Mouse (Mus musculus): Measurements from ENCODE around the gene Zfpl1. TPM values are rescaled to one million over a fixed set of nuclear protein-coding genes. Genes with fewer than 3 reads are reported as not detected.
"Not testable (repeated sequence)": the region's sequence is repeated elsewhere in the genome, so short reads cannot be mapped to it uniquely, and the experiment has no call there.

Gene Zfpl1
- polyA plus RNA-seq (2016; fragmentation: Nextera tagmentation; extraction: Ambion mirVana): 74.3 and 85.4 TPM in 2 replicates

GRCm38 (mm10) chr19:6084478-6085248 is at the start of gene Zfpl1, which contains the start of gene Cdca5:
TSS of gene Zfpl1 (minus strand) at chr19:6084956.
TSS of gene Cdca5 (plus strand) at chr19:6084983.
- Histone ChIP-seq H3K4me1 (peaks cover 18% of the 10 kb centered on the region), H3K27ac (peak within 1 kb of the TSS; percentile 84), H3K9me3 (replicated peaks) (no peaks in the 10 kb centered on the region), H3K36me3 (peaks cover 76% of the 10 kb centered on the region), H3K4me3 (peak within 1 kb of the TSS; percentile 74), H3K27me3 (ENCODE audit: low read depth, poor library complexity, severe bottlenecking) (no peaks in the 10 kb centered on the region)
- WGBS: under 1% methylated on average over 58 of the region's 58 CpGs
- DNase-seq (ENCODE audit: low spot score): peak; percentile 98

GRCm38 (mm10) chr19:6133197-6133596 is 48.4 kb upstream of the Zfpl1 start:
- not testable (repeated sequence) for H3K4me1 ChIP-seq; DNase-seq (ENCODE audit: low spot score); H3K9me3 ChIP-seq (replicated peaks); H3K4me3 ChIP-seq; H3K27ac ChIP-seq; H3K27me3 ChIP-seq (ENCODE audit: low read depth, poor library complexity, severe bottlenecking)
- H3K36me3 ChIP-seq: peaks cover 45% of the 10 kb centered on the region
- 67% methylated on average over 1 of the region's 1 CpGs for WGBS

GRCm38 (mm10) chr19:6132171-6132827 is 47.5 kb upstream of the Zfpl1 start:
- H3K36me3 ChIP-seq: peaks cover 37% of the 10 kb centered on the region
- no peaks in the 10 kb centered on the region for H3K9me3 ChIP-seq (replicated peaks)
- H3K27me3 ChIP-seq (ENCODE audit: low read depth, poor library complexity, severe bottlenecking): no peaks in the 10 kb centered on the region
- DNase-seq (ENCODE audit: low spot score): no peak
- WGBS: 89% methylated on average over 7 of the region's 7 CpGs
- no peak overlapping the region for H3K27ac ChIP-seq
- H3K4me1 ChIP-seq: peaks cover 8% of the 10 kb centered on the region
- H3K4me3 ChIP-seq: no peak overlapping the region

GRCm38 (mm10) chr19:6130414-6131128 is 45.8 kb upstream of the Zfpl1 start:
- DNase-seq (ENCODE audit: low spot score); H3K4me3 ChIP-seq: not testable (repeated sequence)
- 80% methylated on average over 7 of the region's 7 CpGs for WGBS

GRCm38 (mm10) chr19:6127760-6128341 is 43.1 kb upstream of the Zfpl1 start, which contains the start of gene Snx15:
TSS of gene Snx15 (minus strand) at chr19:6128304.
- Histone ChIP-seq H3K4me3 (peak within 1 kb of the TSS; percentile 66), H3K27me3 (ENCODE audit: low read depth, poor library complexity, severe bottlenecking) (no peaks in the 10 kb centered on the region), H3K4me1 (peaks cover 10% of the 10 kb centered on the region; the same call in 1 of the 2 replicates), H3K9me3 (replicated peaks) (no peaks in the 10 kb centered on the region), H3K27ac (peak within 1 kb of the TSS; percentile 90), H3K36me3 (0 out of 2 replicates have a peak, but pooled peaks cover 3% of the 10 kb centered on the region)
- peak; percentile 92 for DNase-seq (ENCODE audit: low spot score)
- under 1% methylated on average over 32 of the region's 32 CpGs for WGBS

More at GRCm38 (mm10) chr19:6130414-6131128, 45.8 kb upstream of the Zfpl1 start:
- H3K27ac ChIP-seq; H3K4me1 ChIP-seq; H3K27me3 ChIP-seq (ENCODE audit: low read depth, poor library complexity, severe bottlenecking); H3K9me3 ChIP-seq (replicated peaks): not testable (repeated sequence)
- peaks cover 20% of the 10 kb centered on the region for H3K36me3 ChIP-seq

- H3K27me3 ChIP-seq (ENCODE audit: low read depth, poor library complexity, severe bottlenecking): no peaks in the 10 kb centered on the region
- no peak for DNase-seq (ENCODE audit: low spot score)
- peaks cover 11% of the 10 kb centered on the region for H3K4me1 ChIP-seq
- 74% methylated on average over 10 of the region's 10 CpGs for WGBS
- H3K9me3 ChIP-seq (replicated peaks): no peaks in the 10 kb centered on the region
- peak overlapping the region; percentile 90 for H3K27ac ChIP-seq
- H3K4me3 ChIP-seq: peak overlapping the region; percentile 66
- 0 out of 2 replicates have a peak, but pooled peaks cover 3% of the 10 kb centered on the region for H3K36me3 ChIP-seq
These were observed 42.2 kb upstream of the Zfpl1 start for GRCm38 (mm10) chr19:6126789-6127580.

- no peak overlapping the region for H3K27ac ChIP-seq
- H3K27me3 ChIP-seq (ENCODE audit: low read depth, poor library complexity, severe bottlenecking): no peaks in the 10 kb centered on the region
- peaks cover 18% of the 10 kb centered on the region for H3K4me1 ChIP-seq
- WGBS: 20% methylated on average over 4 of the region's 4 CpGs
- no peak overlapping the region for H3K4me3 ChIP-seq
- DNase-seq (ENCODE audit: low spot score): peak; percentile 45
- no peaks in the 10 kb centered on the region for H3K9me3 ChIP-seq (replicated peaks)
- H3K36me3 ChIP-seq: 0 out of 2 replicates have a peak, but pooled peaks cover 5% of the 10 kb centered on the region
These were observed 41.5 kb upstream of the Zfpl1 start for GRCm38 (mm10) chr19:6126289-6126688.

- H3K27me3 ChIP-seq (ENCODE audit: low read depth, poor library complexity, severe bottlenecking): no peaks in the 10 kb centered on the region
- H3K27ac ChIP-seq: no peak overlapping the region
- H3K36me3 ChIP-seq: 0 out of 2 replicates have a peak, but pooled peaks cover 8% of the 10 kb centered on the region
- DNase-seq (ENCODE audit: low spot score): no peak
- WGBS: 80% methylated on average over 2 of the region's 2 CpGs
- H3K9me3 ChIP-seq (replicated peaks): no peaks in the 10 kb centered on the region
- no peak overlapping the region for H3K4me3 ChIP-seq
- H3K4me1 ChIP-seq: peaks cover 20% of the 10 kb centered on the region
These were observed 40.1 kb upstream of the Zfpl1 start for GRCm38 (mm10) chr19:6124898-6125297.

- H3K9me3 ChIP-seq (replicated peaks): no peaks in the 10 kb centered on the region
- WGBS: 55% methylated on average over 8 of the region's 8 CpGs
- peaks cover 30% of the 10 kb centered on the region for H3K4me1 ChIP-seq
- H3K4me3 ChIP-seq: no peak overlapping the region
- no peaks in the 10 kb centered on the region for H3K27me3 ChIP-seq (ENCODE audit: low read depth, poor library complexity, severe bottlenecking)
- DNase-seq (ENCODE audit: low spot score): no peak
- 0 out of 2 replicates have a peak, but pooled peaks cover 8% of the 10 kb centered on the region for H3K36me3 ChIP-seq
- no peak overlapping the region; the same call in 1 of the 2 replicates for H3K27ac ChIP-seq
These were observed 38.6 kb upstream of the Zfpl1 start for GRCm38 (mm10) chr19:6123330-6123729.

- H3K4me1 ChIP-seq: peaks cover 37% of the 10 kb centered on the region
- peak overlapping the region; percentile 17; the same call in 1 of the 2 replicates for H3K4me3 ChIP-seq
- H3K36me3 ChIP-seq: peaks cover 10% of the 10 kb centered on the region
- WGBS: 16% methylated on average over 19 of the region's 19 CpGs
- DNase-seq (ENCODE audit: low spot score): no peak
- no peaks in the 10 kb centered on the region for H3K9me3 ChIP-seq (replicated peaks)
- peak overlapping the region; percentile 47; the same call in 1 of the 2 replicates for H3K27ac ChIP-seq
- H3K27me3 ChIP-seq (ENCODE audit: low read depth, poor library complexity, severe bottlenecking): no peaks in the 10 kb centered on the region
These were observed 37.0 kb upstream of the Zfpl1 start for GRCm38 (mm10) chr19:6121761-6122160.

- WGBS: 3% methylated on average over 8 of the region's 8 CpGs
- peaks cover 37% of the 10 kb centered on the region for H3K36me3 ChIP-seq
- no peaks in the 10 kb centered on the region for H3K27me3 ChIP-seq (ENCODE audit: low read depth, poor library complexity, severe bottlenecking)
- peak overlapping the region; percentile 96 for H3K27ac ChIP-seq
- H3K9me3 ChIP-seq (replicated peaks): no peaks in the 10 kb centered on the region
- peak overlapping the region; percentile 94 for H3K4me3 ChIP-seq
- DNase-seq (ENCODE audit: low spot score): no peak
- peaks cover 40% of the 10 kb centered on the region for H3K4me1 ChIP-seq
These were observed 34.0 kb upstream of the Zfpl1 start for GRCm38 (mm10) chr19:6118677-6119185.

Data from limb, embryonic 10.5 days (tissue).